Mouse (Mus musculus) MEL (cell line): ENCODE data around the gene Gm20388. TPM values are rescaled to one million over a fixed set of nuclear protein-coding genes. Genes with fewer than 3 reads are reported as not detected.

Source experiments
- DNase-seq: peaks from one replicate; pipeline ENCODE4 v3.0.0; 2011; ENCODE audit warnings: low read depth, low spot score
- H3K27ac ChIP-seq: 2 replicates; pipeline ENCODE4 v1.5.1; 2012; ENCODE audit warnings: low read depth, mild to moderate bottlenecking, control low read depth, low read length, moderate library complexity; ENCODE audit not compliant: control insufficient read depth
- H3K27me3 ChIP-seq, 2 experiments: fragments of 150-350 bp in 1 of 2; sonication (generic) in 1 of 2; 2 replicates each; pipeline ENCODE4 v1.6.1; 2012; ENCODE audit warnings: low read length in 2 of 2, mild to moderate bottlenecking in 2 of 2, improper control_type of control experiment in 1 of 2, moderate library complexity in 1 of 2; ENCODE audit not compliant: insufficient read depth in 2 of 2, control insufficient read depth in 1 of 2
- H3K36me3 ChIP-seq, 2 experiments: 2 replicates each; pipeline ENCODE4 v1.6.1; 2012 to 2014; ENCODE audit warnings: low read length in 2 of 2, improper control_type of control experiment in 1 of 2, inconsistent platforms in 1 of 2, mild to moderate bottlenecking in 1 of 2; ENCODE audit not compliant: insufficient read depth in 2 of 2, control insufficient read depth in 1 of 2
- H3K4me1 ChIP-seq, 2 experiments: fragments of 150-350 bp in 1 of 2; sonication (generic) in 1 of 2; 2 replicates each; pipeline ENCODE4 v1.6.1; 2012; ENCODE audit warnings: low read length in 2 of 2, improper control_type of control experiment in 1 of 2, mild to moderate bottlenecking in 1 of 2; ENCODE audit not compliant: insufficient read depth in 2 of 2, control insufficient read depth in 1 of 2
- H3K4me3 ChIP-seq, 2 experiments: fragments of 150-350 bp in 1 of 2; sonication (generic) in 1 of 2; 2 replicates each; pipeline ENCODE4 v1.5.1; 2012; ENCODE audit warnings: low read depth in 2 of 2, low read length in 2 of 2, mild to moderate bottlenecking in 2 of 2, moderate library complexity in 2 of 2, control low read depth in 1 of 2, improper control_type of control experiment in 1 of 2; ENCODE audit not compliant: control insufficient read depth in 1 of 2, insufficient read depth in 1 of 2
- H3K79me2 ChIP-seq: 2 replicates; pipeline ENCODE4 v1.6.1; 2012; ENCODE audit warnings: mild to moderate bottlenecking, low read length, moderate library complexity; ENCODE audit not compliant: control insufficient read depth, poor library complexity, insufficient read depth
- H3K9ac ChIP-seq: 2 replicates; pipeline ENCODE4 v1.6.1; 2012; ENCODE audit warnings: low read depth, mild to moderate bottlenecking, control low read depth, low read length, moderate library complexity; ENCODE audit not compliant: control insufficient read depth, poor library complexity, severe bottlenecking
- H3K9me3 ChIP-seq: fragments of 150-350 bp; sonication (generic); replicated peaks from 2 replicates; pipeline ENCODE4 v1.6.1; 2012; ENCODE audit warnings: mild to moderate bottlenecking, low read length, improper control_type of control experiment, moderate library complexity; ENCODE audit not compliant: insufficient read depth
- BHLHE40 ChIP-seq: IDR thresholded peaks from 2 replicates; pipeline ENCODE4 v1.6.1; 2012; ENCODE audit warnings: low read depth, mild to moderate bottlenecking, inconsistent platforms, low read length, improper control_type of control experiment, borderline replicate concordance
- CHD1 ChIP-seq: IDR thresholded peaks from 2 replicates; pipeline ENCODE4 v1.6.1; 2012; ENCODE audit warnings: low read depth, mild to moderate bottlenecking, inconsistent platforms, low read length, improper control_type of control experiment
- E2F4 ChIP-seq: IDR thresholded peaks from 2 replicates; pipeline ENCODE4 v1.6.1; 2011; ENCODE audit warnings: low read depth, low read length, improper control_type of control experiment, borderline replicate concordance
- ELF1 ChIP-seq: IDR thresholded peaks from 2 replicates; pipeline ENCODE4 v1.6.1; 2014; ENCODE audit warnings: low read depth, mild to moderate bottlenecking, inconsistent platforms, low read length, improper control_type of control experiment, moderate library complexity
- EP300 ChIP-seq, 2 experiments: IDR thresholded peaks; 2 replicates each; pipeline ENCODE4 v1.6.1; 2011; ENCODE audit warnings: improper control_type of control experiment in 2 of 2, low read length in 2 of 2, low read depth in 1 of 2, mild to moderate bottlenecking in 1 of 2
- ETS1 ChIP-seq: IDR thresholded peaks from 2 replicates; pipeline ENCODE4 v1.6.1; 2012; ENCODE audit warnings: low read depth, mild to moderate bottlenecking, inconsistent platforms, low read length, improper control_type of control experiment, moderate library complexity
- GATA1 ChIP-seq: IDR thresholded peaks from 2 replicates; pipeline ENCODE4 v1.6.1; 2011; ENCODE audit warnings: low read depth, low read length, improper control_type of control experiment
- JUND ChIP-seq: IDR thresholded peaks from 2 replicates; pipeline ENCODE4 v1.6.1; 2011; ENCODE audit warnings: low read depth, mild to moderate bottlenecking, improper control_type of control experiment, low read length
- MAX ChIP-seq: IDR thresholded peaks from 2 replicates; pipeline ENCODE4 v1.6.1; 2011; ENCODE audit warnings: low read length, improper control_type of control experiment
- MAZ ChIP-seq: IDR thresholded peaks from 2 replicates; pipeline ENCODE4 v1.6.1; 2012; ENCODE audit warnings: low read depth, mild to moderate bottlenecking, inconsistent platforms, low read length, improper control_type of control experiment
- MXI1 ChIP-seq: IDR thresholded peaks from 2 replicates; pipeline ENCODE4 v1.6.1; 2011; ENCODE audit warnings: mild to moderate bottlenecking, low read depth, low read length, improper control_type of control experiment
- MYC ChIP-seq: IDR thresholded peaks from 2 replicates; pipeline ENCODE4 v1.6.1; 2011; ENCODE audit warnings: low read depth, mild to moderate bottlenecking, low read length, improper control_type of control experiment, moderate library complexity
- NELFE ChIP-seq: IDR thresholded peaks from 2 replicates; pipeline ENCODE4 v1.6.1; 2011; ENCODE audit warnings: low read depth, low read length, improper control_type of control experiment
- POLR2A ChIP-seq, 2 experiments: IDR thresholded peaks; 2 replicates each; pipeline ENCODE4 v1.6.1; 2011 to 2012; ENCODE audit warnings: low read length in 2 of 2, mild to moderate bottlenecking in 2 of 2, control low read depth in 1 of 2, improper control_type of control experiment in 1 of 2, low read depth in 1 of 2, moderate library complexity in 1 of 2; ENCODE audit not compliant: control insufficient read depth in 1 of 2, insufficient read depth in 1 of 2, poor library complexity in 1 of 2
- SIN3A ChIP-seq: IDR thresholded peaks from 2 replicates; pipeline ENCODE4 v1.6.1; 2012; ENCODE audit warnings: low read length, improper control_type of control experiment, inconsistent platforms
- TCF12 ChIP-seq: IDR thresholded peaks from 2 replicates; pipeline ENCODE4 v1.6.1; 2014; ENCODE audit warnings: low read depth, mild to moderate bottlenecking, inconsistent platforms, low read length, improper control_type of control experiment, moderate library complexity
- polyA plus RNA-seq, 2 experiments: library from polyadenylated mRNA; stranded (reverse) in 1 of 2; unstranded in 1 of 2; fragments of >175 nt in 1 of 2; fragments of >200 nt in 1 of 2; gene quantifications; 2 replicates each; pipeline versions ENCODE4 v1.2.1 to v1.2.4; 2012; ENCODE audit warnings: low replicate concordance in 2 of 2, low read depth in 1 of 2; ENCODE audit not compliant: insufficient read length in 2 of 2, insufficient read depth in 1 of 2, missing spikeins in 1 of 2
- total RNA-seq: library from RNA; depleted of rRNA; stranded (reverse); fragments of 300-350 nt; gene quantifications from 2 replicates; pipeline ENCODE4 v1.2.3, GENCODE M21; 2012

Gene Gm20388
- total and polyA plus RNA-seq, 3 experiments: 11.1 to 17.8 TPM; not detected in 1

- DNase-seq: peak; percentile 53
- Histone ChIP-seq H3K4me1 (peaks cover 37 to 44% of the 10 kb centered on the region in 2 experiments), H3K36me3 (peaks cover 0 to 45% of the 10 kb centered on the region in 2 experiments; a peak in 3 of 4 replicates), H3K4me3 (peak overlapping the region; percentile 61 to 62; a peak in 3 of 4 replicates)
- 0 out of 2 replicates have a peak, but pooled peaks have one; percentile 61 for TF ChIP-seq MXI1
- 0 out of 2 replicates have a peak, but pooled peaks have one; percentile 32 for TF ChIP-seq TCF12
- peak; percentile 48; the same call in 1 of the 2 replicates for TF ChIP-seq MAX
- no peak for TF ChIP-seq E2F4
- peak; percentile 51; the same call in 1 of the 2 replicates for TF ChIP-seq SIN3A
- peak; percentile 35; the same call in 1 of the 2 replicates for TF ChIP-seq GATA1
- no peak for TF ChIP-seq JUND
- TF ChIP-seq ETS1: 0 out of 2 replicates have a peak, but pooled peaks have one; percentile 35
- peak in 1 of 2 experiments; percentile 25; a peak in 2 of 4 replicates for TF ChIP-seq EP300 (IDR thresholded peaks at IDR 0.05; ENCODE audit: low read depth in 1 of 2, low read length in 2 of 2)
- TF ChIP-seq MYC: no peak; the same call in 1 of the 2 replicates
- TF ChIP-seq BHLHE40: 0 out of 2 replicates have a peak, but pooled peaks have one; percentile 12
- TF ChIP-seq, all 39 proteins: peak for 8
- H3K9me3 ChIP-seq: no peaks in the 10 kb centered on the region
- H3K27ac ChIP-seq: peak overlapping the region; percentile 95
- H3K27me3 ChIP-seq: no peaks in the 10 kb centered on the region
- H3K79me2 ChIP-seq: peaks cover 26% of the 10 kb centered on the region
- H3K9ac ChIP-seq: peak overlapping the region; percentile 75
These were observed 2849.5 kb downstream of the Gm20388 start for GRCm38 (mm10) chr8:122760116-122760515.

DNA sequence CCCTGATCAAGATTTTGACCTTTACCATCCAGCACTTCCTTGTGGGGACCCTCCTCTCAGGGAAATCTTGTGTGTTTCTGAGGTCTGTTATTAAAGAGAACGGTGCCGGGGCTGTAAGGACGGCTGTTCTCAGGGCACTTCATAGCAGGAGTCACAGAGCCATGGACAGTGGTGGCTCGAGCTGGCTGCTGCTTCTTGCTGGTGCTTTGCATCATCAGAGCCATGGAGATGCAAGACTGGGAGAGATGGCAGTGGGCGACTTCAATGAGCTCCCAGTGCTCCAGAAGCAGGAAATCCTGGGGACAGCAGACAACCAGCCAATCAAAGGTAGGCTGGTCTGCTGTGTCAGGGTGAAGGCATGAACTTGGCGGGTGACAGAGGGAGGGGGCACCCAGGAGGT, 2850.5 kb downstream of the Gm20388 start:
- Histone ChIP-seq H3K27me3 (no peaks in the 10 kb centered on the region), H3K9ac (peak overlapping the region; percentile 75), H3K36me3 (peaks cover 0 to 55% of the 10 kb centered on the region in 2 experiments; a peak in 3 of 4 replicates), H3K79me2 (peaks cover 26% of the 10 kb centered on the region), H3K4me3 (peak overlapping the region; percentile 61 to 62), H3K4me1 (peaks cover 46 to 54% of the 10 kb centered on the region in 2 experiments), H3K27ac (peak overlapping the region; percentile 95), H3K9me3 (no peaks in the 10 kb centered on the region)
- DNase-seq: peak; percentile 46
- TF ChIP-seq MAX (peak; percentile 19; the same call in 1 of the 2 replicates), ELF1 (peak; percentile 46; the same call in 1 of the 2 replicates), E2F4 (no peak), NELFE (0 out of 2 replicates have a peak, but pooled peaks have one; percentile 15), MAZ (0 out of 2 replicates have a peak, but pooled peaks have one; percentile 23), ETS1 (0 out of 2 replicates have a peak, but pooled peaks have one; percentile 45), POLR2A (IDR thresholded peaks at IDR 0.05; ENCODE audit: control insufficient read depth in 1 of 2, insufficient read depth in 1 of 2, low read depth in 1 of 2, low read length in 2 of 2, poor library complexity in 1 of 2) (no peak), CHD1 (no peak)
